Mouse (Mus musculus) layer of hippocampus, adult 18-20 months (tissue): Measurements from ENCODE around the gene Dnm1. TPM values are rescaled to one million over a fixed set of nuclear protein-coding genes. Genes with fewer than 3 reads are reported as not detected.

Source experiments
- DNase-seq, 2 experiments: peaks; one replicate each; pipeline ENCODE4 v3.0.0; 2022; ENCODE audit warnings: low spot score in 2 of 2
- microRNA-seq, 2 experiments: library from miRNA; unstranded; fragments of <30 nt; microRNA quantifications; one replicate each; pipeline ENCODE4 v1.2.0; 2021
- total RNA-seq, 2 experiments: library from RNA; stranded (reverse); gene quantifications; 2 replicates each; pipeline ENCODE4 v1.2.3; 2021

The Dnm1 gene
- total RNA-seq, 2 experiments from 2014 or later = 1,288 to 1,307 TPM

- no peak for DNase-seq
Measured at GRCm38 (mm10) chr2:32287334-32287840, 65.8 kb downstream of the Dnm1 start, which contains the start of gene Golga2. Gene Golga2 (plus strand): TSS chr2:32287384.

- no peak for DNase-seq
Measured at GRCm38 (mm10) chr2:32283986-32284385, 69.2 kb downstream of the Dnm1 start.

GRCm38 (mm10) chr2:32282727-32283126 is 70.4 kb downstream of the Dnm1 start:
- peak in 1 of 2 experiments; percentile 62 for DNase-seq

- DNase-seq = no peak
Measured at GRCm38 (mm10) chr2:32282289-32282688, 70.8 kb downstream of the Dnm1 start.

- no peak for DNase-seq
Measured at GRCm38 (mm10) chr2:32275823-32276222, 77.3 kb downstream of the Dnm1 start.

- DNase-seq = peak in 1 of 2 experiments; percentile 34
Measured at GRCm38 (mm10) chr2:32260635-32261034, 92.5 kb downstream of the Dnm1 start.

- DNase-seq = peak; percentile 83 to 92
Measured at GRCm38 (mm10) chr2:32259657-32260417, 93.3 kb downstream of the Dnm1 start, which contains the start of gene Uck1. Gene Uck1 (minus strand): TSS chr2:32260159.

- DNase-seq = no peak
Measured at GRCm38 (mm10) chr2:32258887-32259533, 94.1 kb downstream of the Dnm1 start.

Small RNAs within 50 kb of the gene (microRNA-seq; reads per million reads assigned to microRNA genes)
- 0 reads per million in 2 experiments for gene Gm23363
- 0.49 to 0.59 reads per million in 2 experiments for gene Mir199b

Other genes with a start within 250 kb of the Dnm1 start
- gene Prrc2b, start 202.3 kb downstream of the Dnm1 start, total RNA-seq = 100 to 1,000 TPM; 293 to 298 TPM
- 10 to 100 TPM; 23.3 to 24.4 TPM for gene Pomt1, start 116.7 kb downstream of the Dnm1 start, total RNA-seq
- gene Uck1, start 93.2 kb downstream of the Dnm1 start, total RNA-seq = 10 to 100 TPM; 52.3 to 58.5 TPM
- 10 to 100 TPM; 85.1 to 92.5 TPM for gene Golga2, start 66.0 kb downstream of the Dnm1 start, total RNA-seq
- 100 to 1,000 TPM; 202 to 208 TPM for gene Swi5, start 65.3 kb downstream of the Dnm1 start, total RNA-seq
- 10 to 100 TPM; 69.3 to 77.0 TPM for gene Ciz1, start 1.0 kb downstream of the Dnm1 start, total RNA-seq
- 100 to 1,000 TPM; 153 to 155 TPM for gene 1110008P14Rik, start 28.6 kb upstream of the Dnm1 start, total RNA-seq
- under 1 TPM in 1 of 2 experiments, not detected in 1; 0.51 TPM for gene Lcn2, start 34.9 kb upstream of the Dnm1 start, total RNA-seq
- 10 to 100 TPM; 35.1 to 41.4 TPM for gene Ptges2, start 42.6 kb upstream of the Dnm1 start, total RNA-seq
- 1 to 10 TPM; 4.6 to 4.8 TPM for gene Naif1, start 97.1 kb upstream of the Dnm1 start, total RNA-seq
- 10 to 100 TPM; 57.2 to 59.5 TPM for gene Slc25a25, start 98.1 kb upstream of the Dnm1 start, total RNA-seq
- 10 to 100 TPM; 76.0 to 77.2 TPM for gene Fam102a, start 182.0 kb upstream of the Dnm1 start, total RNA-seq
- gene Dpm2, start 217.5 kb upstream of the Dnm1 start, total RNA-seq = 10 to 100 TPM; 78.9 to 81.8 TPM
- gene Pip5kl1, start 221.5 kb upstream of the Dnm1 start, total RNA-seq = 1 to 10 TPM; 3.3 to 3.5 TPM
- gene 9430097D07Rik, start 222.3 kb upstream of the Dnm1 start, total RNA-seq = under 1 TPM; 0.20 to 0.43 TPM
- gene St6galnac4, start 233.8 kb upstream of the Dnm1 start, total RNA-seq = 10 to 100 TPM; 40.4 to 44.8 TPM
- gene St6galnac6, start 246.4 kb upstream of the Dnm1 start, total RNA-seq = 100 to 1,000 TPM; 134 to 142 TPM